Mouse (Mus musculus): ENCODE measurements at regions not wholly inside any gene's neighbourhood (a gene's known extent, or its start where the extent isn't known, plus 50 kb on each side); places are given as distances from the start of the nearest gene placed in this dataset.

GRCm38 (mm10) chr15:49484582-49484981, 4400.1 kb upstream of the Gm7489 start:
- no peak overlapping the region for H3K9ac ChIP-seq (ENCODE audit: low read depth, low read length, severe bottlenecking)
- H3K36me3 ChIP-seq (ENCODE audit: control insufficient read depth, insufficient read depth, low read length) = no peaks in the 10 kb centered on the region
- no peak overlapping the region for H3K4me3 ChIP-seq (replicated peaks; ENCODE audit: low read length)
- H3K27ac ChIP-seq (replicated peaks; ENCODE audit: low read depth, low read length) = no peak overlapping the region
- no peak for DNase-seq (ENCODE audit: low spot score)
- H3K4me2 ChIP-seq (replicated peaks; ENCODE audit: low read depth, low read length, severe bottlenecking) = no peak overlapping the region
- H3K27me3 ChIP-seq (ENCODE audit: control insufficient read depth, insufficient read depth, low read length) = no peaks in the 10 kb centered on the region
- no peaks in the 10 kb centered on the region for H3K9me3 ChIP-seq (ENCODE audit: control insufficient read depth, low read length)
- H3K4me1 ChIP-seq (ENCODE audit: control insufficient read depth, insufficient read depth, low read length) = no peaks in the 10 kb centered on the region
- TF ChIP-seq POLR2A (IDR thresholded peaks at IDR 0.05; ENCODE audit: borderline replicate concordance, extremely low read depth, insufficient read depth, insufficient read length) = no peak
- ATAC-seq (ENCODE audit: low FRiP score, low read depth) = no peak

- H3K4me2 ChIP-seq (replicated peaks; ENCODE audit: low read depth, low read length, severe bottlenecking) = no peak overlapping the region
- no peak overlapping the region for H3K27ac ChIP-seq (replicated peaks; ENCODE audit: low read depth, low read length)
- ATAC-seq (ENCODE audit: low FRiP score, low read depth) (no peak), DNase-seq (ENCODE audit: low spot score) (peak; percentile 6)
- no peaks in the 10 kb centered on the region for H3K27me3 ChIP-seq (ENCODE audit: control insufficient read depth, insufficient read depth, low read length)
- no peaks in the 10 kb centered on the region for H3K9me3 ChIP-seq (ENCODE audit: control insufficient read depth, low read length)
- no peak for TF ChIP-seq POLR2A (IDR thresholded peaks at IDR 0.05; ENCODE audit: borderline replicate concordance, extremely low read depth, insufficient read depth, insufficient read length)
- no peaks in the 10 kb centered on the region for H3K36me3 ChIP-seq (ENCODE audit: control insufficient read depth, insufficient read depth, low read length)
- no peak overlapping the region for H3K9ac ChIP-seq (ENCODE audit: low read depth, low read length, severe bottlenecking)
- no peaks in the 10 kb centered on the region for H3K4me1 ChIP-seq (ENCODE audit: control insufficient read depth, insufficient read depth, low read length)
- no peak overlapping the region for H3K4me3 ChIP-seq (replicated peaks; ENCODE audit: low read length)
- WGBS = 45% methylated on average over 2 of the region's 2 CpGs
These were observed 4391.9 kb upstream of the Gm7489 start for GRCm38 (mm10) chr15:49492836-49493235.

GRCm38 (mm10) chr15:49501821-49502220, 4382.9 kb upstream of the Gm7489 start:
- no peak for DNase-seq (ENCODE audit: low spot score)
- no peaks in the 10 kb centered on the region for H3K9me3 ChIP-seq (ENCODE audit: control insufficient read depth, low read length)
- H3K27me3 ChIP-seq (ENCODE audit: control insufficient read depth, insufficient read depth, low read length) = no peaks in the 10 kb centered on the region
- H3K27ac ChIP-seq (replicated peaks; ENCODE audit: low read depth, low read length) = no peak overlapping the region
- H3K4me1 ChIP-seq (ENCODE audit: control insufficient read depth, insufficient read depth, low read length) = no peaks in the 10 kb centered on the region
- no peak for ATAC-seq (ENCODE audit: low FRiP score, low read depth)
- no peak for TF ChIP-seq POLR2A (IDR thresholded peaks at IDR 0.05; ENCODE audit: borderline replicate concordance, extremely low read depth, insufficient read depth, insufficient read length)
- no peak overlapping the region for H3K4me2 ChIP-seq (replicated peaks; ENCODE audit: low read depth, low read length, severe bottlenecking)
- no peak overlapping the region for H3K4me3 ChIP-seq (replicated peaks; ENCODE audit: low read length)
- H3K36me3 ChIP-seq (ENCODE audit: control insufficient read depth, insufficient read depth, low read length) = no peaks in the 10 kb centered on the region
- H3K9ac ChIP-seq (ENCODE audit: low read depth, low read length, severe bottlenecking) = no peak overlapping the region
